Mouse (Mus musculus) embryo, embryonic 10.5 days (tissue): Measurements from ENCODE around the gene Acox2.

Source experiments
- DNase-seq: peaks from one replicate; pipeline ENCODE4 v3.0.0-alpha.2; 2015; ENCODE audit warnings: low spot score

Acox2 gene

GRCm38 (mm10) chr14:8213803-8214224 is 45.3 kb downstream of the Acox2 start, which contains the start of gene Kctd6:
TSS of gene Kctd6 (plus strand) at chr14:8214140.
- peak; percentile 97 for DNase-seq

DNA sequence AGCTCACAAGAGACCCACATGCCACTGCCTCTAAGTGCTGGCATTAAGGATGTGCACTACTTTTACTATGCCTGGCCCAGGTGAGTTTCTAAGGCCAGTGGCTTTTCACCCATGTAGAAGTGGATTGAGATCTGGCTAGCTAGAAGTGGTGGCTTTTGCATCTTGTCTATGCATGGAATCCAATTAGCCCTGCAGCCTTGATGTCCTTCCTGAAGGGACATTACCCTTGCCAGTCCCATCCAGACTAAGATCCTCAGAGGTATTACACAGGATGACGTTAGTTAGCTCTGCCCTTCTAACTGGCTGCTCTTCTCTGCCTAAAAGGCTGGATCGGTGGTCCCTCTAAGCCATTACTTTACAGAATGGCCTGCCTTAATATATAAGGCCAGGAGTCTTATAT is 46.2 kb downstream of the Acox2 start:
- no peak for DNase-seq

DNA sequence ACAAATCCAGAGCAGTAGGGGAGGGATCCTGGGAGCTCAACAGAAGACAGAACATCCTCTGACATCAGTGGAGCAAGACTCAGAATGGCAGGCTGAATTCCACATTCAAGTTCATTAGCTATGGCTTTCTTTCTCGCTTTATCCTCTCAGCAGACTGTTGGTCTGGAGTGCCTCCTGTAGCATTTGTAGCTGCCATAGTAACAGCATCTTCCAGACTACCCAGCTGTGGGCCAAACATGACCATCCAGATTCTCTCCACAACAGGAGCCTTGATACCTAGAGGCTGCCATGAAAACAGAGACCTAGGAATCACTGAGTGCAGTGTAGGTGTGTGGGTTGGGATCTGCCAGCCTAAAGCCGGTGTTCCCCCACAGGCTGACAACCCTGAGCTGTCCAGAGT is 49.3 kb downstream of the Acox2 start:
- no peak for DNase-seq

GRCm38 (mm10) chr14:8208876-8209275 is 50.3 kb downstream of the Acox2 start:
- DNase-seq: no peak

- no peak for DNase-seq
These were observed 51.6 kb downstream of the Acox2 start for GRCm38 (mm10) chr14:8207543-8207942.

DNA sequence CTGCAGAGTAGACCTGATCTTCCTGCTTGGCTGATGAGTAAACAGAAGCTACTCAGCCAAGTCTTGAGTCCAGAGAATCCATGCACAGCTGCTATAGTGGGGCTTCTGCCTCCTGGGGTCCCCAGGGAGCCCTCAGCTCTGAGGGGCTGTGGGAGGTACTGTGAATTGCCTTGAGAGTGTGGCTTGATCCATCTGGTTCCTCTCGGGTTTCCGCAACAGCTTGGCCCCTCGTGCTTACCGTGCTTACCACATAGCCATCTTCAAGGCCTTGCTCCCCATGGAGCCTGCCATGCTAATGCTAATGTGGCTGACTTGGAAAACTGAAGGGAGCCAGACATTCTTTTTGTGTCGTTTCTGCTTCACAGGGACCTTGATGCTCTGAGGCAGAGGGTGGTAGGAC is 52.0 kb downstream of the Acox2 start:
- peak; percentile 38 for DNase-seq

- no peak for DNase-seq
These were observed 52.8 kb downstream of the Acox2 start for GRCm38 (mm10) chr14:8206179-8206910.

GRCm38 (mm10) chr14:8201715-8202114 is 57.4 kb downstream of the Acox2 start:
- no peak for DNase-seq

- no peak for DNase-seq
These were observed 58.4 kb downstream of the Acox2 start for GRCm38 (mm10) chr14:8200769-8201168.

- DNase-seq: no peak
These were observed 66.4 kb downstream of the Acox2 start for GRCm38 (mm10) chr14:8192727-8193126.

- DNase-seq: no peak
These were observed 67.7 kb downstream of the Acox2 start for GRCm38 (mm10) chr14:8191331-8191965.

GRCm38 (mm10) chr14:8190556-8190955 is 68.6 kb downstream of the Acox2 start:
- no peak for DNase-seq

DNA sequence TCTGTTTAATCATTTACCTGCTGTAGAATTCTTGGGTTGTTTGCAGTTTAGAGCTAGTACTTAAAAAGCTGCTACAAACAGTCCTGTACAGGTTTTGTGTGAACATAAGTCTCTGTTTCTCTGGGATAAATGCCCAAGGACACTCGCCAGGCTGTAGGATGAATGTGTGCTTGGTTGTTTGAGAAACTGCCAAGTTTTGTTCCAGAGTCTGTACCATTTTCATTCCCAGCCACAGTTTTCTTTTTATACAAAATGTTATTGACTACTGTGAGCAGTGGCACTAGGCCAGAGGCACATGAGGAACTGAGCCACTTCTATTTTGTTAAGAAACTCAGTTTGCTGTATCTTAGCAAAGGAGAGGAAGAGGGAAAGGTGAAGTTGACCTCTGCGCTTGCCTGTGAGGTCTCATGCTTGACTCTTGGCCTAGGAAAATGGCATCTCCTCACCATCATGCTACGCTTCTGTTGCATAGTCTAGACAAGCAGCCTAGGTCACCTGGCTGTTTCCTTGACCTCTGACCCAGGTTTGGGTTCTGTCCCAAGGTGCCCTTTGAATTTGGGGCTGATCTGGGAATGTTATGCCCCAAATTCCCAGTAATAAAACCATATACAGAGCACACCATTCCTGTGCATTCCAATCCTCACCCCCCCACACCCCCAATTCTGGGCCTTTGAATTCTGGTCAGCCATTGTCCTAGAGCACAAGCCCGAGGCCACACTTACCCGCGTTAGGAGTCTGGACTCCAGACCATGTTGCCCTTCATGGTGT is 72.7 kb downstream of the Acox2 start:
- no peak for DNase-seq

- DNase-seq: no peak
These were observed 75.8 kb downstream of the Acox2 start for GRCm38 (mm10) chr14:8183330-8183729.

DNA sequence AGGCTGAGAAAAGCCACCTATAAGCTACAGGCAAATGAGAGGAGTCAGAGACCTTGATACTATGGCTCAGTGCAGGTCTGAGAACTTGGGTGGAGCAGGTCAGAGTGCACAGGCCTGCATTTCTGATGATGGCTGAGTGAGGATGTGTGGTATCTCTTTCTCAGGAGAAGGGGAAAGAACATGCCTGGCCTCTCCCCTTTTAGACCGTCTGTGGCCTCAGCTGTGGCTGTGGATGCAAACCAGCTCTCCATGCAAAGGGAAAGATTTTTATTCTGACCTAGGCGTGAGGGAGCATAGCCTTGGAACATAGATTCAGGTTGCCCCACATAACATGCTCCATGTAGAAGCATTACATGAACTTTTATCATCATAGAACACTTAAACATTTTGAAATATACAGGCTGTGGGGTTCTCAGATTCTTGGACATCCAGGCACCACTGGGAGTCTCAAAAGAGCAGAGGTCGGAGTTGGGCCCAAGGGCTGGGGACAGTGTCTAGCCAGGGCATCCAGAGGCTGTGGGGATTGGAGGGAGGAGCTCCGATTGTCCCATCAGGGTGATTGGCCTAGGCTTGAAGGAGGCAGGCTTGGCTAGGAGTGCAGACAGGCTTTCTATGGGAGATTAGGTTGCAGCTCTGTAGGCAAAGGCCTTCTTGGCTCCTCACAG is 78.7 kb downstream of the Acox2 start:
- no peak for DNase-seq

DNA sequence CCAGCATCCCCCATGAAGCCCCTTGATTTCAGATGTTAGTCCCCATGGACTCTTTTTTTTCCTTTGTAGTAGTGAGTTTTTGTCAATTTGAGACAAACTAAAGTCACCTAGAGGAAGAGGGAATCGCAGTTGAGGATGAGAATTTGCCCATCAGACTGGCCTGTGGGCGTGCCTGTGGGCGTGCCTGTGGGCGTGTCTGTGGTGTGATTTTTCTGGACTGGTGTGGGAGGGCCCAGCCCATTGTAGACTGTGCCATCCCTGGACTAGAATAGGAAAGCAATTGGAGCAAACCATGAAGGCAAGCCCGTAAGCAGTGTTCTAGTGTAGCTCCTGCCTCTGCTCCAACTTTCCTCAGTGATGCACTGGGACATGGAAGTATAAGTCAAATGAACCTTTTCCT is 82.9 kb downstream of the Acox2 start:
- peak; percentile 32 for DNase-seq
